Mouse (Mus musculus) left cerebral cortex, adult 9 months (tissue): ENCODE data around the gene Eef1g.

Experiments
- DNase-seq, 2 experiments: peaks; one replicate each; pipeline ENCODE4 v3.0.0; 2022; ENCODE audit warnings: low spot score in 2 of 2

Eef1g gene

DNA sequence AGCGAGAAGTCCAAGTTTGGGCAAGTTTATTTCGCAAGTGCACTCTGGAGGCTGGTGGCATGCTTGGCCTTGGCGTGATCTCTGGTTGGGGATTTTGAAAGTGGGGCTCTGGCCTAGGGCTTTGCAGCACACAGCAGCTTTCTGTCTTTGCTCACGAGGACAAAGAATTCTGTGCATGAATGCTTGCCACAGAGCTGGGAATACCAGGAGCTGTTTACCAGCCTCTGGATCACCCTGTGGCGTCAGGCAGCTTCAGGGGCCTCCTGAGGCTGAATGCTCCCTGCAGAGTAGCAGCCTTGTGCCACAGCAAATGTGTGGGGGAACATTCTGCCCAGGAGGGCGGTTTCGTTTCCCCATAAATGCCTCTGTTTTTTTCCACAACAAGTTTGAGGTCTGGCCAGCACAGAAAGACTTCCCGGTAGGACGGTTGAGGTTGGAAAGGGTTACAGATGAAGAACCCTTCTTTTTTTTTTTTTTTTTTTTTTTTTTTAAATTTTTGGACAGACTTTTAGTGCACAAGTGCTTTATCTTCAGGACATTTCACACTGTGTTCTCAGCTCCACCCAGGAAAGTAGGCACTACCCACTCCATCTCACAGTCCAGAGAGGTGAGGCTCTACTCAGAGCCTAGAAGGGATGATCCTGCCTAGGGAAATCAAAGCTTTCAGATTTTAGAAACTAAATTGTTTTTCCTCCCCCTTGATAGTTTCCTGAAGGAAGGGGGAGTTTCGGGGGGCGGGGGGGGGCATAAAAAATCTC lies 56.4 kb downstream of the Eef1g start:
- peak; percentile 10 to 41 for DNase-seq

DNA sequence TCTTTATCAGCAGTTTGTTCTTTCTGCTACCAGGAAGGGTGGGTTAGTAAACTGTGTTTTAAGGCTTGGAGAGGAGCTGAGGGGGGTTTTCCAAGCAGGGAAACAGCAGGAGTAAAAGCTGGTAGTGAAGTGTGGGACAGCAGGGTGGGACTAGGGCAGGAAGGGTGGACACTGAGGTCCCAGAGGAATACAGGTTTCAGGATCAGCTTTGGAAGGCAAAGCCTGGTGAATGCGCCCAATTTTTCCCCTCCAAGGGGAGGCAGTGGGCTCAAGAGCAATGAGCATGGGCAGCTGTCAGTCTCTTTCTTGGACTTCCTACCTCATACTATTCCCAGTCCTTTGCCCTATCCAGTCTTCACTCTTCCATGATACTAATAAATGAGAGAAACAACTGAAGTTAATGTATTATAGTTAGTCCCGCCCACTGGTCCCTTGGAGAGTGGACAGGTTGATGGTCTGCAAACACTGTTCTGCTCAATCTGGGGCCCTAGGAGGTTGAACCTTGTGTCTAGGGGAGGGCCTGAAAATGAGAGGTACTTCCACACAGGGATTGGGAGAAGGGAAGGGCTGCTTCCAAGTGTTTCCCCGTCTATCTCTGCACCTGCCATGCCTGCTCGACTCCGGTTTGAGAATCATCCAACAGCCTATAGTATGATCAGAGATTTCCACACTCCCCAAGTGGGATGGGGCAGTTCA lies 58.9 kb downstream of the Eef1g start:
- no peak for DNase-seq

GRCm38 (mm10) chr19:9026634-9027033 lies 59.8 kb downstream of the Eef1g start:
- DNase-seq, result peak in 1 of 2 experiments; percentile 13

GRCm38 (mm10) chr19:9027795-9028194 lies 61.0 kb downstream of the Eef1g start:
- DNase-seq, result no peak
